Mouse (Mus musculus): Measurements from ENCODE around the gene Kras. TPM values are rescaled to one million over a fixed set of nuclear protein-coding genes. Genes with fewer than 3 reads are reported as not detected.

The Kras gene
- polyA plus RNA-seq, 1 experiment = 54.3 TPM

GRCm38 (mm10) chr6:145276265-145276780, 26.3 kb upstream of the Kras start:
- Histone ChIP-seq H3K4me1 (peaks cover 87% of the 10 kb centered on the region), H3K9me3 (no peaks in the 10 kb centered on the region), H3K4me3 (replicated peaks) (peak overlapping the region; percentile 88), H3K27me3 (replicated peaks) (no peaks in the 10 kb centered on the region), H3K36me3 (replicated peaks; ENCODE audit: low read length) (no peaks in the 10 kb centered on the region)
- TF ChIP-seq GATA1 (IDR thresholded peaks at IDR 0.05; ENCODE audit: borderline replicate concordance, low read length) = no peak
- no peak for TF ChIP-seq FLI1 (IDR thresholded peaks at IDR 0.05; ENCODE audit: low read length)

GRCm38 (mm10) chr6:145275586-145276219, 25.7 kb upstream of the Kras start:
- Histone ChIP-seq H3K9me3 (no peaks in the 10 kb centered on the region), H3K27me3 (replicated peaks) (no peaks in the 10 kb centered on the region), H3K4me1 (peaks cover 86% of the 10 kb centered on the region), H3K36me3 (replicated peaks; ENCODE audit: low read length) (no peaks in the 10 kb centered on the region), H3K4me3 (replicated peaks) (peak overlapping the region; percentile 88)
- TF ChIP-seq GATA1 (IDR thresholded peaks at IDR 0.05; ENCODE audit: borderline replicate concordance, low read length) (no peak), FLI1 (IDR thresholded peaks at IDR 0.05; ENCODE audit: low read length) (no peak)

- H3K27me3 ChIP-seq (replicated peaks) = no peaks in the 10 kb centered on the region
- peaks cover 86% of the 10 kb centered on the region for H3K4me1 ChIP-seq
- no peaks in the 10 kb centered on the region for H3K36me3 ChIP-seq (replicated peaks; ENCODE audit: low read length)
- no peaks in the 10 kb centered on the region for H3K9me3 ChIP-seq
- TF ChIP-seq GATA1 (IDR thresholded peaks at IDR 0.05; ENCODE audit: borderline replicate concordance, low read length) (no peak), FLI1 (IDR thresholded peaks at IDR 0.05; ENCODE audit: low read length) (no peak)
- no peak overlapping the region for H3K4me3 ChIP-seq (replicated peaks)
Observed at GRCm38 (mm10) chr6:145273971-145274620, 24.1 kb upstream of the Kras start.

- no peaks in the 10 kb centered on the region for H3K27me3 ChIP-seq (replicated peaks)
- no peaks in the 10 kb centered on the region for H3K36me3 ChIP-seq (replicated peaks; ENCODE audit: low read length)
- no peaks in the 10 kb centered on the region for H3K9me3 ChIP-seq
- H3K4me3 ChIP-seq (replicated peaks) = peak overlapping the region; percentile 5
- no peak for TF ChIP-seq GATA1 (IDR thresholded peaks at IDR 0.05; ENCODE audit: borderline replicate concordance, low read length)
- no peak for TF ChIP-seq FLI1 (IDR thresholded peaks at IDR 0.05; ENCODE audit: low read length)
- peaks cover 81% of the 10 kb centered on the region for H3K4me1 ChIP-seq
Observed at GRCm38 (mm10) chr6:145272142-145272937, 22.3 kb upstream of the Kras start.

- no peak overlapping the region for H3K4me3 ChIP-seq (replicated peaks)
- peaks cover 65% of the 10 kb centered on the region for H3K4me1 ChIP-seq
- H3K27me3 ChIP-seq (replicated peaks) = no peaks in the 10 kb centered on the region
- peaks cover 3% of the 10 kb centered on the region for H3K36me3 ChIP-seq (replicated peaks; ENCODE audit: low read length)
- peaks cover 4% of the 10 kb centered on the region; the same call in 1 of the 2 replicates for H3K9me3 ChIP-seq
- TF ChIP-seq GATA1 (IDR thresholded peaks at IDR 0.05; ENCODE audit: borderline replicate concordance, low read length) (no peak), FLI1 (IDR thresholded peaks at IDR 0.05; ENCODE audit: low read length) (no peak)
Observed at GRCm38 (mm10) chr6:145269313-145269845, 19.3 kb upstream of the Kras start.

GRCm38 (mm10) chr6:145267692-145268091, 17.7 kb upstream of the Kras start:
- no peak overlapping the region for H3K4me3 ChIP-seq (replicated peaks)
- TF ChIP-seq GATA1 (IDR thresholded peaks at IDR 0.05; ENCODE audit: borderline replicate concordance, low read length) = no peak
- no peak for TF ChIP-seq FLI1 (IDR thresholded peaks at IDR 0.05; ENCODE audit: low read length)
- H3K4me1 ChIP-seq = peaks cover 60% of the 10 kb centered on the region
- peaks cover 4% of the 10 kb centered on the region; the same call in 1 of the 2 replicates for H3K9me3 ChIP-seq
- H3K36me3 ChIP-seq (replicated peaks; ENCODE audit: low read length) = peaks cover 3% of the 10 kb centered on the region
- H3K27me3 ChIP-seq (replicated peaks) = no peaks in the 10 kb centered on the region

- H3K36me3 ChIP-seq (replicated peaks; ENCODE audit: low read length) = peaks cover 3% of the 10 kb centered on the region
- no peak overlapping the region for H3K4me3 ChIP-seq (replicated peaks)
- TF ChIP-seq GATA1 (IDR thresholded peaks at IDR 0.05; ENCODE audit: borderline replicate concordance, low read length) (no peak), FLI1 (IDR thresholded peaks at IDR 0.05; ENCODE audit: low read length) (no peak)
- peaks cover 68% of the 10 kb centered on the region for H3K4me1 ChIP-seq
- no peaks in the 10 kb centered on the region for H3K27me3 ChIP-seq (replicated peaks)
- peaks cover 4% of the 10 kb centered on the region; the same call in 1 of the 2 replicates for H3K9me3 ChIP-seq
Observed at GRCm38 (mm10) chr6:145262314-145262713, 12.3 kb upstream of the Kras start.

- H3K4me1 ChIP-seq = peaks cover 82% of the 10 kb centered on the region
- no peak for TF ChIP-seq GATA1 (IDR thresholded peaks at IDR 0.05; ENCODE audit: borderline replicate concordance, low read length)
- no peak for TF ChIP-seq FLI1 (IDR thresholded peaks at IDR 0.05; ENCODE audit: low read length)
Observed at GRCm38 (mm10) chr6:145256701-145257073, 6.6 kb upstream of the Kras start.

GRCm38 (mm10) chr6:145255952-145256700, 6.1 kb upstream of the Kras start:
- no peak overlapping the region for H3K4me3 ChIP-seq (replicated peaks)
- peaks cover 2% of the 10 kb centered on the region for H3K36me3 ChIP-seq (replicated peaks; ENCODE audit: low read length)
- no peaks in the 10 kb centered on the region for H3K27me3 ChIP-seq (replicated peaks)
- H3K4me1 ChIP-seq = peaks cover 82% of the 10 kb centered on the region
- no peak for TF ChIP-seq FLI1 (IDR thresholded peaks at IDR 0.05; ENCODE audit: low read length)
- no peak for TF ChIP-seq GATA1 (IDR thresholded peaks at IDR 0.05; ENCODE audit: borderline replicate concordance, low read length)
- H3K9me3 ChIP-seq = no peaks in the 10 kb centered on the region

More at GRCm38 (mm10) chr6:145256701-145257073, 6.6 kb upstream of the Kras start:
- Histone ChIP-seq H3K4me3 (replicated peaks) (no peak overlapping the region), H3K9me3 (no peaks in the 10 kb centered on the region), H3K27me3 (replicated peaks) (no peaks in the 10 kb centered on the region), H3K36me3 (replicated peaks; ENCODE audit: low read length) (peaks cover 2% of the 10 kb centered on the region)

All from megakaryocyte, embryonic 14.5 days (primary cell).